Mouse (Mus musculus): ENCODE results near the gene Serpina3k. TPM values are rescaled to one million over a fixed set of nuclear protein-coding genes. Genes with fewer than 3 reads are reported as not detected.
"Not testable (repeated sequence)": the region's sequence is repeated elsewhere in the genome, so short reads cannot be mapped to it uniquely, and the experiment has no call there.

Gene Serpina3k
- polyA plus RNA-seq, 1 experiment from 2014 or later, result not detected

DNA sequence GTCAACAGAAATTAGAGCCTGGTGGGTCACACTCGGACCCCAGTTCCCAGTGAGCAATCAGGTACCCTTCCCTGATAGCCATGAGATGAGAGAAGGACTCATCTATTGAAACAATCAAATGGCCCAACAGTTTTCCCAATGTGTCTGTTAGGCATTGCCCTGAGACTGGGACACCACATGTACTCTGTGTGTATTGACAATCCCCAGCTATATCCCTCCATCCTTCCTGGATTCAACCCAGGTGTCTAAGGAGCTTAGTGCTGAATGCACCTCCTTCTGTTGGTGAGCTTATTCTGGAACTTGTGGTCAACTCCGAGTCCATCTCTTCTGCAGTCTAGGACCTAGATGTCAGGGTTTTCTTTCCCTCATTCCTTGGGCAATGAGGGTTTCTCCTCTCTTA is 8.8 kb downstream of the Serpina3k start:
- ATAC-seq (ENCODE audit: low FRiP score, low read depth), result no peak
- Histone ChIP-seq H3K27ac (no peak overlapping the region), H3K4me3 (no peak overlapping the region), H3K4me1 (no peaks in the 10 kb centered on the region), H3K27me3 (no peaks in the 10 kb centered on the region), H3K4me2 (replicated peaks) (no peak overlapping the region), H3K36me3 (no peaks in the 10 kb centered on the region), H3K9me3 (no peaks in the 10 kb centered on the region), H3K9ac (no peak overlapping the region)
- 79% methylated on average over 2 of the region's 2 CpGs for WGBS

DNA sequence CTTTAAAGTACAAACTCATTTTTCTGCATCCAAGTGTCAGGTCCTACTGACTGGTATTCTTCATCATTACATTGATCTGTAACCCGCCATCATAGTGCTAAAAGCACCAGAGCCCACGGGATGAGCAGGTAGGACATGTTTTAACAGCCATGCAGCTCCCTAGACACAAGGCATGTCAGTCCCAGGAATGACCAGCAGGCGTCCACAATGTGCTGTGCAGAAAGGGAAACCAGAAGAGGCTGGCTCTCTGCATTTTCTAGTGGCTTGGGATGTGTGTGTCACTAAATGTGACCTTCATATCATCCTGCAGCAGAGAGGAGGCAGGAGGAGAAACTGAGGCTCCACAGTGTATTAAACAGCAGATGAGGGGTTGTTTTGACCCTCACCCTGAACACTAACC is 13.5 kb downstream of the Serpina3k start:
- H3K4me3 ChIP-seq; H3K36me3 ChIP-seq; H3K9me3 ChIP-seq; H3K27me3 ChIP-seq; H3K27ac ChIP-seq; ATAC-seq (ENCODE audit: low FRiP score, low read depth); H3K4me2 ChIP-seq (replicated peaks); H3K9ac ChIP-seq; H3K4me1 ChIP-seq: not testable (repeated sequence)
- 36% methylated on average over 3 of the region's 3 CpGs for WGBS

DNA sequence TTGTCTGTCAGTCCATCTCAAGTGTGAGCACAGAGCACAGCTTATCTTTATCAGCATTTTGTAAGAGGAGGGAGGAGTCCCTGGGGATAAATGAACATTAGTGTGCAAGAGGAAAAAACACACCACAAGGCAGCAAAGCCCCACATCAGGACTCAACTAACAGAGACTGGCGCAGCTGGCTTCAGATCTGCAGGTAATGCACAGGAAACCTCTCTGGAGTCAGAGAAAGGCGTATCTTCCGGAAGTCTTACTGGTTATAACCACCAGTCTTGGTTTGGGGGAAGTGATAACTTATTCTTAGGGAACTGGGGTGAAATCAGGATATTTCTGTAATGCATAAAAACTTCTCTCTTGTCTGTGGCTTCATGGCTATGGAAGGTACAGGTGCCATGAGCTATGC is 17.7 kb downstream of the Serpina3k start:
- 68% methylated on average over 3 of the region's 3 CpGs for WGBS
- H3K9ac ChIP-seq, result no peak overlapping the region
- H3K4me3 ChIP-seq, result no peak overlapping the region
- H3K4me2 ChIP-seq (replicated peaks), result no peak overlapping the region
- no peaks in the 10 kb centered on the region for H3K36me3 ChIP-seq
- no peak for ATAC-seq (ENCODE audit: low FRiP score, low read depth)
- H3K27me3 ChIP-seq, result no peaks in the 10 kb centered on the region
- no peaks in the 10 kb centered on the region for H3K9me3 ChIP-seq
- no peaks in the 10 kb centered on the region for H3K4me1 ChIP-seq
- H3K27ac ChIP-seq, result no peak overlapping the region

DNA sequence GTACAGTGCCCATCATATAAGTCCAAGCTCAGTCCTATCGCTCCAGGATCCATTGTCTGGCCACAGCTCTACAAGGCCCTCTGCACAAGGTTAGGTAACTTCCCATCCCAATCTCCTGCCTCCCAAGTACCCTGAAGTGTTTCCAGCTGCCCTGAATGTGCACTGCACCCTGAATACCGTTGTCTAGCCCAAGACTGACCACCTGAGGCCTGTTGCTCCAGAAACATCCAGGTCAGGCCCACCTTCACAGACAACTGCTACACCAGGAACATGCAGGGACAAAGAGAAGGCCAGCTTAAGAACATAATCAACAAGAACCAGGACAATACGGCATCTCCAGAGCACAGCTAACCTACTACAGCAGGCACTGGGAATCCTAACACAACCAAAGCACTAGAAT is 31.7 kb downstream of the Serpina3k start:
- Histone ChIP-seq H3K27ac (no peak overlapping the region), H3K27me3 (no peaks in the 10 kb centered on the region), H3K4me3 (no peak overlapping the region), H3K4me2 (replicated peaks) (no peak overlapping the region), H3K9me3 (no peaks in the 10 kb centered on the region), H3K36me3 (no peaks in the 10 kb centered on the region), H3K9ac (no peak overlapping the region), H3K4me1 (no peaks in the 10 kb centered on the region)
- 86% methylated on average over 3 of the region's 3 CpGs for WGBS
- no peak for ATAC-seq (ENCODE audit: low FRiP score, low read depth)

DNA sequence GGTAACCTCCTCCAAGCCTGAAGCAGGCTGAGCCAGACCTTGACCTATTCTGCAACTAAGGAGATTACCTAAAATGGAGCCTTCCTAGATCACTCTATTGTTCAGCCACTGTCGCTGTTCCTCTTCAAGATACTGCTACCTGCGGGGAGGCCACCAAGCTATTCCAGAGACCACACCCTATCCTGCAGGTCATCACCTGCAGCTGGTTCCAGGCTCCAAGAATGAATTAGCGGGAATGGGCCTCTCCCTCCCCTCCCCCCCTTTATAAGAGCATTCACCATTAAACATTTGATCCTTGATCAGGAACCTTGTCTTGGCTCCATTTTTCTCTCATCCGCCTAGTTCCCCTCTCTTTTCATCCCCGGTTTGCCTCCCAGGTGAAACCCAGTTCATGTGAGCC is 38.9 kb downstream of the Serpina3k start:
- ATAC-seq (ENCODE audit: low FRiP score, low read depth); H3K4me3 ChIP-seq; H3K9ac ChIP-seq; H3K9me3 ChIP-seq; H3K27me3 ChIP-seq; H3K36me3 ChIP-seq; H3K4me1 ChIP-seq; H3K27ac ChIP-seq; H3K4me2 ChIP-seq (replicated peaks): not testable (repeated sequence)
- 73% methylated on average over 5 of the region's 5 CpGs for WGBS

DNA sequence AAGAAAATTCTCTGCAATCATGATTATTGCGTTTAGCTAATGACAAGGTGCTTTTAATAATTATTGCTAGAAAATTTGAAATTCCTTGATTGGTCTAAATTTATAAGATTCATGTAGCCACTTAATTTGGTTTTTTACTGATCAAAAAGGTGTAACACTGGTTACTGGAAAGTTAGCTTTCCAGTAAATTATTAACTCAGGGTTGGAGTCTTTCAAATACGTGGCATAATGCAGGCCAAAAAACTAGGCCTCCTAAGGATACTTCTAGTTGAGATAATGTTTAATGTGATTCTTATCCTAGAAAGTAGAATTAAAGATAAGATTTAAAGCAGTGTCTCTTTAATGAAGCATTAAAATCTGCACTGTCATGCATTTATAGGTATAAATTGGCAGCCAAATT is 40.1 kb downstream of the Serpina3k start:
- not testable (repeated sequence) for H3K27me3 ChIP-seq; H3K9me3 ChIP-seq; H3K4me2 ChIP-seq (replicated peaks); H3K36me3 ChIP-seq; H3K4me1 ChIP-seq; H3K9ac ChIP-seq; ATAC-seq (ENCODE audit: low FRiP score, low read depth); H3K27ac ChIP-seq; H3K4me3 ChIP-seq
- 65% methylated on average over 2 of the region's 2 CpGs for WGBS

DNA sequence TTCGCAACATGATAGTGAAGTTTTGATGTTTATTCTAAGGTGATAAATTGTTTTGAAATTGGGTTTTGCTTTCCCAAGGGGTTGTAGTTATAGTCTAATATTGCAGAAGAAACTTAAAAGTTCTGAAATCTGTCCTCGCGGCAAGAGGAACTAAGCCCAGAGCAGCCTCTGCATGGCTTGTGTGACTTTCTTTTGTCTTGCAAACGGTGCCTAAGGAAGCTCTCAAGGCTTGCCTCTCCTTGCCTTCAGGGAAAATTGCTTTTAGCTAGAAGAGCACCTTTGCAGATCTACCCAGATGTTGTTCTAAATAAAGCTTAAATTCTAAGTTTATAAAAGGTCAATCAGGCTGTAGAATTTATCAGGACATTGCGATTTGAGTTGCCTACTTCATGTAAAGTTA is 40.5 kb downstream of the Serpina3k start:
- WGBS, result 53% methylated on average over 5 of the region's 5 CpGs
- H3K4me2 ChIP-seq (replicated peaks); H3K27ac ChIP-seq; H3K9me3 ChIP-seq; H3K4me1 ChIP-seq; H3K4me3 ChIP-seq; H3K9ac ChIP-seq; H3K27me3 ChIP-seq; ATAC-seq (ENCODE audit: low FRiP score, low read depth); H3K36me3 ChIP-seq: not testable (repeated sequence)

DNA sequence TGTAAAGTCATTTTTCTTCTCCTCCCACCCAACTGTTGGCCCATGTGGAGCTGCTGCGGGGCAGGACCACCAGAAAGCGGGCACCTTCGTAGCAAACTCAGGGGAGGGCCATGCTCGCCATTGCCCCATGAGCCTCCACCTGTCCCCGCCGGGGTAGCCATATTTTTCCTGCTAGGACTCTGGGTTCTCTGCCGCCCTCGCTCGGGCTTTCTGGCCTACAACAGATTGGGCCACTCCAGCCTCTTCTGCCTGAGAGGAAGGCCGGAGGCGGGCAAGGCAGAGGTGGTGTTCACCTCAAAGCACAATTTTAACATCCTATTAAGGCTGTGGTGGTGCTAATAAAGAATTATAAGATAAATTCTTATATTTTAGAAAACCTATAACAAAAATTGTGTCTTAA is 41.6 kb downstream of the Serpina3k start:
- no peak overlapping the region for H3K4me3 ChIP-seq
- no peak overlapping the region for H3K9ac ChIP-seq
- WGBS, result 93% methylated on average over 11 of the region's 11 CpGs
- H3K27ac ChIP-seq, result no peak overlapping the region
- H3K27me3 ChIP-seq, result no peaks in the 10 kb centered on the region
- H3K4me1 ChIP-seq, result no peaks in the 10 kb centered on the region
- no peak for ATAC-seq (ENCODE audit: low FRiP score, low read depth)
- no peak overlapping the region for H3K4me2 ChIP-seq (replicated peaks)
- H3K36me3 ChIP-seq, result no peaks in the 10 kb centered on the region
- peaks cover 5% of the 10 kb centered on the region; the same call in 1 of the 2 replicates for H3K9me3 ChIP-seq

DNA sequence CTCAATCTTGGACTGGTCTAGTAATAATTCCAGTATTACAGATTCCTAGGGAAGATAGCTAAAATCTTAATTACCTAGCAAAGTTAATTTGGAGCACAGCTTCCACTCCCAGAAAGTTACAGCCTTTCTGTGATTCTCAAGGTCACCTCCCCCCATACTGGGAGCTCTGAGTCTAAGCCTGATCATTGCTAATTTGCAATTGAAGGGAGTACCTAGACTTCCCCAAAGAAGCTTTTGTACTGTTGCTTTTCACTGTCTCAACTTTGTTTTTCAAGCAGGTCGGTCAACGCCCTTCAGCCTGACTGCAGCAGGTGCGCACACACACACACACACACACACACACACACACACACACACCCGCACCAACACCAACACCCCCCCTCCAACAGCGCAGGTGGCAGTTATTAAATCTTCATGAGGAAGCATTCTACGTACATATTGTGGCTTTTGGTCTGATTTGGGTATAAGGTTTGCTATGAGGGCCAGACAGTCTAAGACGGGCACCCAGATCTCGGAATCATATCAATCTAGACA is 42.9 kb downstream of the Serpina3k start:
- not testable (repeated sequence) for H3K36me3 ChIP-seq; H3K9ac ChIP-seq; H3K9me3 ChIP-seq; H3K4me2 ChIP-seq (replicated peaks); H3K4me1 ChIP-seq; H3K27ac ChIP-seq; ATAC-seq (ENCODE audit: low FRiP score, low read depth); H3K27me3 ChIP-seq; H3K4me3 ChIP-seq
- WGBS, result 83% methylated on average over 8 of the region's 8 CpGs

DNA sequence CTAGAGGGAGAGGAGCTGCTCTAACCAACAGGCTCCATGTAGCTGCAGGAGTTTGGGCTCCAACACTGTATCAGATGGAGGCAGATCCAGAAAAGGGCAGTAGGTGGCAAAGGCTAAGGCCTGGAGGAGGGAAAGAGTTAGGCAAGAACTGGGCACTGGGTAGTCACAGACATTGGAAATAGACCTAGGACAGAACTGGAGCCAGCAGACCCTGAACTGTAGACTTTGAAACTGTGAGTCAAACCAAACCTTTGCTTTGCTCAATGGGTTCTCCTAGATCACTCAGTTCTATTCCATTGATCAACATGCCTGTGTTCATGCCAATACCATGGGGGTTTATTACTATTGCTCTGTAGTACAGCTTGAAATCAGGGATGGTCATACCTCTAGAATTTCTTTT is 47.7 kb downstream of the Serpina3k start:
- H3K4me3 ChIP-seq; H3K9ac ChIP-seq; H3K27ac ChIP-seq; H3K27me3 ChIP-seq; H3K4me1 ChIP-seq; ATAC-seq (ENCODE audit: low FRiP score, low read depth); H3K4me2 ChIP-seq (replicated peaks); H3K9me3 ChIP-seq; H3K36me3 ChIP-seq: not testable (repeated sequence)

DNA sequence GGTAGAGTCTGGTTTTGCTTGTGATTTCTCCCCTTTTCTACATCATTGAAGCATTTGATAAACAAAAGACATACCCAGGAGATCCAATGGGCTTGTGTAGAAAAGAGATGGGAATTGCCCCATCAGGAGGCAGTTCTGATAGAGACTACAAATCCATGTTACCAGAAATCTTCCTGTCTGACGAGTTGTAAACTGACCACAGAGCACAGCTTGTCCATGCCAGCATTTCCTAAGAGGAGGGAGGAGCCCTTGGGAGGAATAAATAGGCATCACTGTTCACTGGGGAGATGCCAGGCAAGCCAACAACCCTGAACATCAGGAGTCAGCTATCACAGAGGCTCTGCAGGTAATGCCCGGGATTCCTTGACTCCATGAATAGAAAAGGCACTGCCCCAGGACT is 48.6 kb downstream of the Serpina3k start:
- H3K4me3 ChIP-seq; H3K36me3 ChIP-seq; ATAC-seq (ENCODE audit: low FRiP score, low read depth); H3K27me3 ChIP-seq; H3K4me1 ChIP-seq; H3K9me3 ChIP-seq; H3K27ac ChIP-seq; H3K9ac ChIP-seq; H3K4me2 ChIP-seq (replicated peaks): not testable (repeated sequence)
- 59% methylated on average over 2 of the region's 2 CpGs for WGBS

DNA sequence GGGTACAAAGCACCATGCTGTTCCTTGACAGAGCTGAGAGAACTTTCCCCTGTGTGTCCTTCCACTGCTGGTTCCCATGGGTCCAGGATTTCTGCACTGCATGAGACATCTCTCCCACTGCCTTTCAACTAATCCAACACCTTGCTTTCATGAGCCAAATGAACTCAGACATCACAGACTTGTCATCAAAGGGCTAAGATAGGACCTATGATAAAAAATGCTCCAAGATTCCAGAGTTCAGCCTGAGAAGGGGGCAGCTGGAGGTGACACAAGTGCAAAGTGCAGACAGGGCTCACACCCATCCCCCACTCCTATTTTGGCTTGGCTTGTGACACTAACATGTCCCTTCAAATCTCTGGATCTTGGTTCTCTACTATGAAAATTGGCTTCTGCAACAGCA is 50.2 kb downstream of the Serpina3k start:
- no peak for ATAC-seq (ENCODE audit: low FRiP score, low read depth)
- H3K9ac ChIP-seq, result no peak overlapping the region
- H3K27me3 ChIP-seq, result no peaks in the 10 kb centered on the region
- H3K36me3 ChIP-seq, result no peaks in the 10 kb centered on the region
- no peak overlapping the region for H3K4me3 ChIP-seq
- H3K9me3 ChIP-seq, result no peaks in the 10 kb centered on the region
- H3K27ac ChIP-seq, result no peak overlapping the region
- H3K4me2 ChIP-seq (replicated peaks), result no peak overlapping the region
- H3K4me1 ChIP-seq, result no peaks in the 10 kb centered on the region

DNA sequence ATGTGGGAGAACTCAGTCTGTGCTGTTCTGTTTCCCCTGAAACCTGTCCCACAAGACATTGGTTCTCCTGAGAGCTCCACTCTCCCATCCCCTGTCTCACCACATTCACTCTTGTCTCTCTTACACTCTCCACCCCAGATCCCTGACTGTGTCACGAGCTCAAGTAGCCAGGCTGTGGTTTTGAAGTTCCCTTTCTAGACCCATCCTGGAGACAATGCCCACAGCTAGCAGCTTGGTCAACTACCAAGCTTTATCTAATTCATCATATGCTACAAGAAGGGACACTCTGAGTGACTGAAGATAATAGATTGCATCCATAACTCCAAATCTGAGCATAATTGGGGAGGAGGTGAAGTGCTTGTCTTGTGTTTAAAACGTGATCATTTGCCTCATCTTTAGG is 52.8 kb downstream of the Serpina3k start:
- not testable (repeated sequence) for H3K9me3 ChIP-seq; ATAC-seq (ENCODE audit: low FRiP score, low read depth)
- 73% methylated on average over 2 of the region's 2 CpGs for WGBS

More for the DNA sequence above, 52.8 kb downstream of the Serpina3k start:
- H3K4me3 ChIP-seq; H3K27ac ChIP-seq; H3K27me3 ChIP-seq; H3K4me1 ChIP-seq; H3K36me3 ChIP-seq; H3K9ac ChIP-seq; H3K4me2 ChIP-seq (replicated peaks): not testable (repeated sequence)

Data from limb, embryonic 13.5 days (tissue).